Mouse (Mus musculus) c-Kit-positive CD71-negative TER-119-negative erythroid progenitor cells, embryonic 14.5 days (primary cell): Measurements from ENCODE around the gene Gm10491.
"Not testable (repeated sequence)": the region's sequence is repeated elsewhere in the genome, so short reads cannot be mapped to it uniquely, and the experiment has no call there.

Experiments used
- DNase-seq: peaks from one replicate; pipeline ENCODE4 v3.0.0-alpha.2; 2013; ENCODE audit warnings: low read depth

Gene Gm10491

GRCm38 (mm10) chrX:7907735-7908134 is at the start of gene Gm10491:
Gm10491 (minus strand) TSS chrX:7907835.
- DNase-seq = no peak

GRCm38 (mm10) chrX:7950091-7950490 is 42.5 kb upstream of the Gm10491 start:
- DNase-seq = no peak

- DNase-seq = peak; percentile 82
These were observed 40.4 kb upstream of the Gm10491 start for GRCm38 (mm10) chrX:7947900-7948492.

- no peak for DNase-seq
These were observed 39.7 kb upstream of the Gm10491 start, which contains the start of gene Hdac6 for GRCm38 (mm10) chrX:7947108-7947899. Hdac6 (minus strand) TSS chrX:7947889.

GRCm38 (mm10) chrX:7945618-7946017 is 38.0 kb upstream of the Gm10491 start:
- DNase-seq = no peak

GRCm38 (mm10) chrX:7937667-7938066 is 30.0 kb upstream of the Gm10491 start:
- no peak for DNase-seq

- DNase-seq = no peak
These were observed 29.2 kb upstream of the Gm10491 start for GRCm38 (mm10) chrX:7936874-7937273.

GRCm38 (mm10) chrX:7928270-7928790 is 20.7 kb upstream of the Gm10491 start, which contains the start of gene Eras:
Eras (minus strand) TSS chrX:7928607.
- no peak for DNase-seq

GRCm38 (mm10) chrX:7927116-7927515 is 19.5 kb upstream of the Gm10491 start:
- no peak for DNase-seq

- DNase-seq = no peak
These were observed 18.6 kb upstream of the Gm10491 start for GRCm38 (mm10) chrX:7926266-7926665.

GRCm38 (mm10) chrX:7922032-7922431 is 14.4 kb upstream of the Gm10491 start:
- DNase-seq = no peak

- DNase-seq = no peak
These were observed 12.2 kb upstream of the Gm10491 start, which contains the start of gene Pcsk1n for GRCm38 (mm10) chrX:7919601-7920383. Pcsk1n (plus strand) TSS chrX:7919822.

- DNase-seq = not testable (repeated sequence)
These were observed 10.3 kb upstream of the Gm10491 start for GRCm38 (mm10) chrX:7917960-7918359.

- not testable (repeated sequence) for DNase-seq
These were observed 8.0 kb upstream of the Gm10491 start for GRCm38 (mm10) chrX:7915669-7916068.

GRCm38 (mm10) chrX:7910473-7910872 is 2.8 kb upstream of the Gm10491 start:
- no peak for DNase-seq

- not testable (repeated sequence) for DNase-seq
These were observed 1.6 kb upstream of the Gm10491 start, which contains the start of gene Gm10490 for GRCm38 (mm10) chrX:7909242-7909641. Gm10490 (plus strand) TSS chrX:7909542.

- DNase-seq = no peak
These were observed 3.2 kb downstream of the Gm10491 start for GRCm38 (mm10) chrX:7904441-7904840.

GRCm38 (mm10) chrX:7898880-7899874 is 8.5 kb downstream of the Gm10491 start, which contains the start of the genes Pqbp1 and Timm17b:
Pqbp1 (minus strand) TSS chrX:7899269.
Timm17b (plus strand) TSS chrX:7899357.
- DNase-seq = peak; percentile 78

- DNase-seq = no peak
These were observed 9.4 kb downstream of the Gm10491 start for GRCm38 (mm10) chrX:7898211-7898610.

GRCm38 (mm10) chrX:7883841-7884567 is 23.6 kb downstream of the Gm10491 start, which contains the start of gene Slc35a2:
Slc35a2 (plus strand) TSS chrX:7884028.
- DNase-seq = peak; percentile 60
